Mouse (Mus musculus) embryonic fibroblast, embryonic 13.5 days (primary cell): ENCODE measurements around the gene Sept9. TPM values are rescaled to one million over a fixed set of nuclear protein-coding genes. Genes with fewer than 3 reads are reported as not detected.

Experiments
- H3K27ac ChIP-seq: 2 replicates; pipeline ENCODE4 v1.5.1; 2012; ENCODE audit warnings: low read length, control low read depth, inconsistent platforms; ENCODE audit not compliant: insufficient read depth
- H3K4me1 ChIP-seq: 2 replicates; pipeline ENCODE4 v1.6.1; 2011; ENCODE audit warnings: low read length; ENCODE audit not compliant: control insufficient read depth, insufficient read depth
- H3K4me3 ChIP-seq: 2 replicates; pipeline ENCODE4 v1.5.1; 2011; ENCODE audit warnings: mild to moderate bottlenecking, control low read depth, low read length; ENCODE audit not compliant: insufficient read depth
- CTCF ChIP-seq: IDR thresholded peaks from 2 replicates; pipeline ENCODE4 v1.5.1; 2011; ENCODE audit warnings: mild to moderate bottlenecking, control low read depth, low read length, moderate library complexity, borderline replicate concordance; ENCODE audit not compliant: insufficient read depth
- POLR2A ChIP-seq: IDR thresholded peaks from 2 replicates; pipeline ENCODE4 v1.6.1; 2011; ENCODE audit warnings: low read depth, mild to moderate bottlenecking, control low read depth, low read length, moderate library complexity
- polyA plus RNA-seq: library from polyadenylated mRNA; stranded (reverse); fragments of >200 nt; gene quantifications from 2 replicates; pipeline ENCODE4 v1.2.4, GENCODE M21; 2011; ENCODE audit warnings: low read depth; ENCODE audit not compliant: missing spikeins, insufficient read length

Sept9 gene
- polyA plus RNA-seq, 1 experiment, result 198 TPM

DNA sequence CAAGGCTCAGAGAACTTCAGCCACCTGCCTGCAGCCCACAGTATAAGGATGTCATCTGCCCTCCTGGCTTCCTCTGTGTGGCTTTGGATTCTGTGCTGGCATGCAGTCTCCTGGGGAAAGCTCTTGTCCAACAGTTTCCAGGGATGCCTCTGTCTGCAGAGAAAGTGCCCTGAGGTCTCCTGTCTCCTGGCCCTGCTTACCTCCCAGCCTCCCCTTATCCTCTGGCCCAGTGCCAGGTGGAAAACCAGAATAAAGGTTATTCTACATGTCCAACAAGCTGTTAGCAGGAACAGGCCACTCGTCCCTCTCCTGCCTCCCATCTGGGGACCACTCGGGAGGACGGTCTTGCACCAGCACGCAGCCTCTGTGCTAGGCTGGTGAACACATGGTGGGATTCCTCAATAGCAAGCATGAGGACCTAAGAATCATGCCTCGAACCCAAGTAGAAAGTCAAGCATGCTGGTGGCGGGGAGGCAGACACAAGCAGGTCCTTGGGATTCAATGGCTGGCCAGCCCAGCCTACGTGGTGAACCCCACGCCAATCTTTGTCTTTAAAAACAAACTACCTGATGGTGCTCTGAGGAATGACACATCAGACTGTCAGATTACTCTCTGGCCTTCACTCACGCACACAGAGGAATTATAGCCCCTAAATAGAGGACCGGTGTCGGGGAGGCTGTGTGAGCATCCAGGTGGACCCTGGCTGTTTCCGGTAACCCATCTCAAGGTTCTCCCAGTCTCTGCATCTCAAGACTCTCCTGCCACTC lies 111.1 kb downstream of the Sept9 start:
- TF ChIP-seq POLR2A, result no peak
- no peak for TF ChIP-seq CTCF
- H3K4me1 ChIP-seq, result peaks cover 74% of the 10 kb centered on the region
- H3K27ac ChIP-seq, result peak overlapping the region; percentile 60
- H3K4me3 ChIP-seq, result no peak overlapping the region

DNA sequence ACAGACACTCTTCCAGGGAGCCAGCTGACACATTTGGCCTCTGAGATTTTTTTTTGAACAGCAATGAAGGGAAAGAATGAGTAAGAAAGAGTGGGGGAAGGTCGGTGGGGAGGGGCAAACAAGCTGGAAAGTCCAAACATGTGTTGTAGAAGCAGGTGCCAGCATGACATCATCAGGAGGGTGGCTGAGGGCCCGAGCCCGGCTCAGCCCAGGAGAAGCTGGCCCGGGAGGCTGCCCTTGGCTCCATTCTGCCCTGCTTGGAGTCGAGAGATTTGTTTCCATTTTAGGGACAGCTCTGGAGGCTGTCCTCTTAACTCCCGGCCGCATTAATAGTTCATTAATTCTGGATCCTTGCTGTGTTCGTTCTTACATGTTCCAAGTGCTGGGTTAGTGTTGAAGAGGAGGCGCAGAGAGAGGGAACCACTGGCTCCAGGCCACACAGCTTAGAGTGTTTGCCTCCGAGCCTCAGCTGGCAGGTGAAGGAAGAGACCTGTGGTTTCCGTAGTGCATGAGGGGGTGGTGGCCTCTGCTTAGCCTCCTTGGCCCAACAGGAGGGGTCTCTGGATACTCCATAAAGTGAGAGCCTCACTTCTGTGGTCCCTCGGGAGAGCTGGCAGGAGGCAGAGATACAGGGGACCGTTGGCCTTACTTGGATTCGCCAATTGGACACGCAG lies 111.8 kb downstream of the Sept9 start:
- no peak for TF ChIP-seq CTCF
- TF ChIP-seq POLR2A, result no peak
- peaks cover 68% of the 10 kb centered on the region for H3K4me1 ChIP-seq
- no peak overlapping the region for H3K4me3 ChIP-seq
- peak overlapping the region; percentile 60 for H3K27ac ChIP-seq

DNA sequence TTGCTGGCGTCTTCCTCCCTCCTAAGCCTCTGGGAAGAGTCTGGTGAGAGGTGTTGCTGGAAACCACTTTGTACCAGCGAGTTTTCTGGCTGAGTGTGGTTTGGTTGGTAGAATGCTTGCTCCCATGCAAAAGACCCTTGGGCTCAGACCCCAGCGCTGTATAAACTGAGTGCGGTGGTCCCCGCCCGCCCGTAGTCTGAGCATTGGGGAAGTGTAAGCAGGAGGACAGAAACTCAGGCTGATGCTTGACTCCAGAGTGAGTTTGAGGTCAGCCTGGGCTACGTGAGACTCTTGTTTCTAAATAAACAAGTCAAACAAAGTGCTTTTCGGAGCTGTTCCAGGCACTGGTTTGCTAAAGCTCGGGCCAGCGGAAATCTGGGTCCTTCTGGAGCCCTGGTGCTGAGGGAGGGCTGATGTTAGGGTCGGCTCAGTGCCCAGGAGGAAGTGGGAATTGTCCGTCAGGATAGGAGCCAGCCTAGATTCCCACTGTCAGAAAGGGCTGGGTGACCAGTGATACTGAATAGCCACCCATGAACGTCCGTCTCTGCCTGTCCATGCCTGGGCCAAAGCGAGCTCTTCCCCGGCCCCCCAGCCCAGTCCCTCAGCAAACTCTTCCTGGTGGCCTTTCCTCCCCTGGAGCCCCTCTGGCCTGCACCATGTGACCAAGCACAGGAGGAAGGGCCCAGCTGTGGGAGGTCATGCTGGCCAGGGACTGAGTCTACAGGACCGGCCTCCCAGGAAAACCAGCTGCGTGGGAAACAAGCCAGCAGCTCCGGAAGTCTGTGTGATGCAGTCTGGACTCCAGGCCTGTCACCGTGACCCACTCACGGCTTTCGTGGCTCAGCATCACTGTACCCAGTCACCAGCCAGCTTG lies 112.8 kb downstream of the Sept9 start:
- Histone ChIP-seq H3K27ac (peak overlapping the region; percentile 56), H3K4me3 (no peak overlapping the region), H3K4me1 (peaks cover 75% of the 10 kb centered on the region)
- TF ChIP-seq CTCF (no peak), POLR2A (no peak)

DNA sequence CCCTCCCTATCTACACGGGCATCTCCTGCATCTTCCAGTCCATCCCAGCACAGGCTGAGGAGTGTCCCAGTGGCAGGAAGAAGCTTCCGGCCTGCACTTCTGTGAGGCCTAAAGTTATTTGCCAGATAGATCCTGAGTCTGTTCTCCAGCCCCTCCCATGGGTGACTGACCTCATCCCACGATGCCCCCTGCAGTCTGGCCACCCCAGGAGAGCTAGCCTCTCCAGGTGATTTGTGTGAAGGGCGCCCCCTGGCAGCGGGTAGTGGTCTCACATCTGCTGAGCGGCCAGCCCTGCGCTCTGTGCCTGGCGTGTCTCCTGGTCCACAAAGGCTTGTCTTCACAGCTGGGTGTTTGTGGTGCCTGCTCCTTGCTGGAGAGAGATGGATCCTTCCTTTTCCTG lies 113.5 kb downstream of the Sept9 start:
- Histone ChIP-seq H3K4me3 (no peak overlapping the region), H3K27ac (peak overlapping the region; percentile 56; the same call in 1 of the 2 replicates), H3K4me1 (peaks cover 77% of the 10 kb centered on the region)
- TF ChIP-seq POLR2A, result no peak
- TF ChIP-seq CTCF, result peak; percentile 66

DNA sequence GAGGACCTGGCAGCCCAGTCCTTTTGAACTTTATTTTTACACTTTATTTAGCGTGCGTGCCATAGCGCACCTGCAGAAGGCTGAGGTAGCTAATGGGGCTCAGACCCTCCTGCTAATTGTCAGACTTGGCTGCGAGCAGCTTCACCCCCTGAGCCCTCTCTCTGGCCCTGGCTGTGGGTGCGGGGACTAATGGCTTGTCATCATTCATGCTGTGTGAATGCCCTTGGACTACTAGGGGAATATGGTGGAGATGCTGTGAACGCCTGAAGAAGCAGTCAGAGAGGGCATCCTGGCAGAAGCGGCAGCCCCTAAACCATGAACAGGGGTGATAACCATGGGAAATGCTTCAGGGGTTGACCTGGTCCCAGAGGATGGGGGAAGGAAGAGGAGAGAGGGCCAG lies 114.0 kb downstream of the Sept9 start:
- TF ChIP-seq CTCF (no peak), POLR2A (no peak)
- Histone ChIP-seq H3K4me1 (peaks cover 80% of the 10 kb centered on the region), H3K27ac (no peak overlapping the region; the same call in 1 of the 2 replicates), H3K4me3 (no peak overlapping the region)

DNA sequence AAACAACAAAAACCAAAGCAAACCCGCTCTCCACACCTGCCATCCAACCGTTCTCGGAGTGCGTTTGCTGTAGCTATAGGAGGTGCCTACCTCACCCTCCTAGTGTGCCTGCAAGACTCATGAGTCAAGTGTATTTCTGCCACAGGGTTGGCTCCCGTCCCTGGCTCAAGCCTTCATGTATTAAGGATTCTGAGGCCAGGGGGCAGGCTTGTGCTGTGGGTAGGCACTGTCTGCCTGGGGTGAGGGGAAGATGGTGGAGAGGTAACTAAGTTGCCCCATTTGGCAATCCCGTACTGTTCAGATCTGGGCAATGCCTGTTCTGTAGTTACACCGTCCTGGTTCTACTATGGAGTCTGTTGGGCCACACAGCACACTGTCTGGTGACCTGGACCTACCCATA lies 114.6 kb downstream of the Sept9 start:
- H3K4me3 ChIP-seq, result no peak overlapping the region
- TF ChIP-seq POLR2A, result no peak
- no peak for TF ChIP-seq CTCF

DNA sequence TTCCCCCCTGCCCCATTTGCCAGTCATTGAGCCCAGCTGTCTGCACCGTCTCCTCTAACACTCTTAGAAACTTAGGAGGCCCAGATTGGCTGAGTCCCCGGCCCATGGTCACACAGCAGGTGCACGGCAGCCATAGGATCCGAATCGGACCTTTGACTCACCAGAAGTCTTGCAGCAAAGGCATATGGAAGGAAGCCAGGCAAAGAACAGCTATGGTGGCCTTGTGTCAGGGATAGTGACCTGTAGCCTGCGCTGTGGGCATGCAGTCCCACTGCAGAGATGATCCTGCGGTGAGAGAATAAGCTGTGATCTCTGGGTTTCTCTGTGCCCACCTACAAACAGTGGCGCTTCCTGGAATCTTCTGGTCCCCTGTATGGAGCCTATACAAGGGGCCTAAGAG lies 115.1 kb downstream of the Sept9 start:
- Histone ChIP-seq H3K4me3 (no peak overlapping the region), H3K27ac (peak overlapping the region; percentile 54; the same call in 1 of the 2 replicates), H3K4me1 (peaks cover 76% of the 10 kb centered on the region)
- TF ChIP-seq CTCF (no peak), POLR2A (no peak)

More for the DNA sequence above, 114.6 kb downstream of the Sept9 start:
- Histone ChIP-seq H3K4me1 (peaks cover 77% of the 10 kb centered on the region), H3K27ac (no peak overlapping the region)

DNA sequence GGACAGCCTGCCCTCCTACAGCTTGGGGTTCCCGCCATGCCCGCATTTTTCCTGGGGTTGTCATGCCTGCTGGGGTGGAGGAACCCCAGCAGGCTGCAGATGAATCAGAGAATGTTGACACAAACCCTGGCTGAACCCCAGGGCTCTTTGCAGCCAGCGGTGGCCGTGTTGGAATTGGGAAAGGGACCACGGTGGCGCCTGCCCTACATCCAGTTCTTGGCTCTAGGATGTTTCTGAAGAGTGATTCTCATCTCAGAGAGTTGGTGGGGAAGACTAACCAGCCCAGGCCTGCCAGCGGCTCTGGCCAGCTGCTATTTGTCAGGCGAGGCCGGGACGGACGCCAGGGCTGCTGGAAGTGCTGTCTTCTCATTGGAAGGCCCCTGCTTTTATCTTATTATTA lies 115.8 kb downstream of the Sept9 start:
- Histone ChIP-seq H3K27ac (peak overlapping the region; percentile 54; the same call in 1 of the 2 replicates), H3K4me3 (no peak overlapping the region), H3K4me1 (peaks cover 70% of the 10 kb centered on the region)
- no peak for TF ChIP-seq POLR2A
- TF ChIP-seq CTCF, result no peak
